Mouse (Mus musculus) myocyte (in vitro differentiated cells): ENCODE results near the gene Plcb4.

Source experiments
- POLR2A ChIP-seq: IDR thresholded peaks from one replicate; pipeline ENCODE4 v1.6.1; 2011; ENCODE audit warnings: low read depth, mild to moderate bottlenecking, control low read depth, moderate library complexity; ENCODE audit not compliant: insufficient read length
- TCF12 ChIP-seq: IDR thresholded peaks from one replicate; pipeline ENCODE4 v1.6.1; 2011; ENCODE audit warnings: mild to moderate bottlenecking, control low read depth; ENCODE audit not compliant: poor library complexity, insufficient read depth, severe bottlenecking
- TCF3 ChIP-seq: IDR thresholded peaks from one replicate; pipeline ENCODE4 v1.6.1; 2011; ENCODE audit warnings: low read depth, control low read depth; ENCODE audit not compliant: insufficient read length
- USF1 ChIP-seq: IDR thresholded peaks from one replicate; pipeline ENCODE4 v1.6.1; 2011; ENCODE audit warnings: low read depth, mild to moderate bottlenecking, control low read depth, moderate library complexity

- TF ChIP-seq TCF3: no peak
- no peak for TF ChIP-seq TCF12
- no peak for TF ChIP-seq USF1
- TF ChIP-seq POLR2A: no peak
Observed at GRCm38 (mm10) chr2:135846903-135847302, 188.1 kb downstream of the Plcb4 start.
